In the genomic region with DNA sequence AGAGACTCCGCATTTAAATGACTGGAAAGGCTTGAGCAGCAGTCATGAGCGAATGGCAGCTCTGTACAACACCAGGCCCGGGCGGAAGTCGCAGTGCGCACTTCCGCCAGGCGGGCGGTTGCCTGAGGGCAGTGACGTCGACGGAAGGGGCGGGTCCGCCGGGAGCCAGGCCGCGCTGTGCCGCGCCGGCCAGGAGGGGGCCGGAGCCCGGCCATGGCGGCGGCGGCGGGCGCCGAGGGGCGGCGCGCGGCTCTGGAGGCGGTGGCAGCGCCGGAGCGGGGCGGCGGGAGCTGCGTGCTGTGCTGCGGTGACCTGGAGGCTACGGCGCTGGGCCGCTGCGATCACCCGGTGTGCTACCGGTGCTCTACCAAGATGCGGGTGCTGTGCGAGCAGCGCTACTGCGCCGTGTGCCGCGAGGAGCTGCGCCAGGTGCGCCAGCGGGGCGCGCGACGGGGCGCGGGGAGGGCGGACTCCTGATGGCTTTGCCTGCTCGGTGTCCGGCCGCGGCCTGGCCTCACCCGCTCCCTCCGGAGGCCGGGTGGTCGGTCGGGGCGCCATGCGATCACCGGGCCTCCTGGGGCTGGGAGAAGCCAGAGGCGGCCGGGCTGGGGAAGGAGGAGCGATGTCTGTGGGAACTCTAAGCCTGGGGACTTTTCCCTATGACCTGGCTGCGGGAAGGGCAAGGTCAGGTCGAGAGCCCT, we compare ENCODE assay signal across 8 mouse cellular contexts. TPM values are rescaled to one million over a fixed set of nuclear protein-coding genes. Genes with fewer than 3 reads are reported as not detected.
DNase-seq lines count a peak whose midpoint lies in the region; ATAC-seq and TF ChIP-seq lines count a peak whose summit lies in the region.

A gene (plus strand): TSS at position 143 of the 701 bp plus-strand sequence.

- peak within 1 kb of the TSS; percentile 67 for H3K4me2 ChIP-seq in hindbrain, postnatal 0 days (ENCODE audit: low read depth, low read length)

- peak; percentile 83 for DNase-seq in WW6 (ENCODE audit: low read depth, low spot score)
- DNase-seq in cerebellum, postnatal 4 days (ENCODE audit: low spot score in 2 of 2), result peak; percentile 85 to 94
- DNase-seq in gastrocnemius, adult 2 months, result peak; percentile 98
- peak; percentile 97 for DNase-seq in hindbrain, postnatal 0 days (ENCODE audit: low spot score)
- peak; percentile 93 to 95 for DNase-seq in left cerebral cortex, adult 2 months (ENCODE audit: extremely low spot score in 1 of 2, low spot score in 2 of 2)
- peak; percentile 89 to 93 for DNase-seq in right cerebral cortex, adult 2 months (ENCODE audit: low spot score in 2 of 2)
- DNase-seq in urinary bladder, postnatal 14 days (ENCODE audit: low spot score), result peak; percentile 96

- H3K4me1 ChIP-seq in hindbrain, postnatal 0 days (ENCODE audit: insufficient read depth, low read length), result peaks cover 14% of the 10 kb centered on the region

- intact Hi-C loops in gastrocnemius, adult 2 months (cut with DNase I), result loop anchor here (5.0 to 10.0 kb wide), 2 partner anchors 55 to 127 kb away; no protein-coding TSS in a partner anchor
- intact Hi-C loops in left cerebral cortex, adult 2 months (cut with DNase I), result no loop called here

- peak; percentile 99 for ATAC-seq in hindbrain, postnatal 0 days
- peak; percentile 97 for ATAC-seq in megakaryocyte, adult 5-6 weeks (ENCODE audit: poor library complexity, severe bottlenecking)

- H3K27ac ChIP-seq in gastrocnemius, adult 2 months, result peak within 1 kb of the TSS; percentile 96
- H3K27ac ChIP-seq in hindbrain, postnatal 0 days, result peak within 1 kb of the TSS; percentile 92
- peak within 1 kb of the TSS; percentile 88 for H3K27ac ChIP-seq in left cerebral cortex, adult 2 months

- H3K9me3 ChIP-seq in hindbrain, postnatal 0 days (ENCODE audit: low read length), result no peaks in the 10 kb centered on the region

- peak within 1 kb of the TSS; percentile 100 for H3K4me3 ChIP-seq in gastrocnemius, adult 2 months
- peak within 1 kb of the TSS; percentile 88 for H3K4me3 ChIP-seq in hindbrain, postnatal 0 days (ENCODE audit: low read length)
- H3K4me3 ChIP-seq in left cerebral cortex, adult 2 months, result peak within 1 kb of the TSS; percentile 90

- 2% methylated on average over 67 of the region's 80 CpGs for WGBS in hindbrain, postnatal 0 days

- H3K27me3 ChIP-seq in hindbrain, postnatal 0 days (ENCODE audit: insufficient read depth, low read length), result no peaks in the 10 kb centered on the region

- peak within 1 kb of the TSS; percentile 97 for H3K9ac ChIP-seq in hindbrain, postnatal 0 days (replicated peaks; ENCODE audit: low read length)

- TF ChIP-seq CTCF in gastrocnemius, adult 2 months (IDR thresholded peaks at IDR 0.05), result peak; percentile 48
- TF ChIP-seq CTCF in hindbrain, postnatal 0 days (IDR thresholded peaks at IDR 0.05; ENCODE audit: low read depth), result 0 out of 2 replicates have a peak, but pooled peaks have one; percentile 18
- peak; percentile 42 for TF ChIP-seq CTCF in left cerebral cortex, adult 2 months (IDR thresholded peaks at IDR 0.05)

- no peaks in the 10 kb centered on the region for H3K36me3 ChIP-seq in hindbrain, postnatal 0 days (ENCODE audit: insufficient read depth, low read length)

RNA-seq across cellular contexts. Expression of the gene that starts here (rescaled TPM):
- 10 to 100 TPM; 22.1 to 24.5 TPM for total RNA-seq in gastrocnemius, adult 2 months (2021)
- 40.9 and 47.0 TPM in 2 replicates for total RNA-seq in hindbrain, postnatal 0 days (2014; rRNA removed)
- 14.2 and 14.6 TPM in 2 replicates for polyA plus RNA-seq in hindbrain, postnatal 0 days (2015; fragmentation: Nextera tagmentation; extraction: Ambion mirVana)
- 10 to 100 TPM; 41.6 to 49.0 TPM for total RNA-seq in left cerebral cortex, adult 2 months (2021)
- total RNA-seq in megakaryocyte, adult 5-6 weeks (2015), result 18.1 and 19.2 TPM in 2 replicates
- 12.7 and 17.8 TPM in 2 replicates for total RNA-seq in megakaryocyte, adult 5-6 weeks (2017)

Comparison
In these comparisons a context has a peak if more than half of its experiments do, and no peak if none do; other contexts are left out.
1. Peak in every context shown above with its lines: DNase-seq, ATAC-seq, H3K4me3 ChIP-seq and H3K27ac ChIP-seq.